8 mouse cellular contexts compared by ENCODE assay signal in the genomic region with DNA sequence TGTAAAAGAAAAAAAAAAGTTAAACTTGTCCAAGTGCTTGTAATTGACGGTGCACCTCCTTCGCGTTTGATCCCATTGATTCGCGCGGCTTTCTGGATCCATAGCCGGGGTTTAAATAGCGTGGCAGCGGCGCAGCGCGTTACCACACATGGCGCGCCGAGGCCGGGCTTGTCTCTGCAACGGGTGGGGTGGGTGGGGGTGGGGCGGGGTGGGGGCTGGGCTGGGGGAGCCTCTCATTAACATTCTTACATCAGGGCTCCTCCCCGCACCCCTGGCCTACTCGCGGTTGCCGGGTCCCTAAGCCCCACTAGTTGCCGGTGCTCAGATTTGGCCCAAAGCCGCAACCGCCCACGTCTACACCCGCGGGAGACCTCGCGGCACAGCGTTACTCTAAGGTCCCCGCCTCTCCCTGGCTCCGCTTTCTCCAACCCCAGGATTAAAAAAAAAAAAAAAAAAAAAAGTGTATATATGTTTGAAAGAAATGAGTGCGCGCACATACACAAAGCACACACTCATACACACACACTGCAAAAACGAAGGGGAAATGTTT. TPM values are rescaled to one million over a fixed set of nuclear protein-coding genes. Genes with fewer than 3 reads are reported as not detected.
A peak's percentile ranks its signal among the peaks of the same experiment; 100 is the strongest.
DNase-seq lines count a peak whose midpoint lies in the region; ATAC-seq and TF ChIP-seq lines count a peak whose summit lies in the region.

No protein-coding gene starts in this region.

- no peaks in the 10 kb centered on the region for H3K36me3 ChIP-seq in forebrain, embryonic 10.5 days (replicated peaks)
- H3K36me3 ChIP-seq in hindbrain, embryonic 11.5 days (ENCODE audit: control insufficient read depth, insufficient read depth, low read length), result no peaks in the 10 kb centered on the region
- H3K36me3 ChIP-seq in midbrain, embryonic 10.5 days, result no peaks in the 10 kb centered on the region
- H3K36me3 ChIP-seq in testis, adult 2 months (ENCODE audit: control insufficient read depth, insufficient read depth, low read length), result no peaks in the 10 kb centered on the region

- peak overlapping the region; percentile 61 for H3K4me3 ChIP-seq in forebrain, embryonic 10.5 days
- H3K4me3 ChIP-seq in hindbrain, embryonic 11.5 days (ENCODE audit: low read depth, low read length), result peak overlapping the region; percentile 50
- H3K4me3 ChIP-seq in midbrain, embryonic 10.5 days, result peak overlapping the region; percentile 63
- peak overlapping the region; percentile 69 for H3K4me3 ChIP-seq in testis, adult 2 months (ENCODE audit: control insufficient read depth, low read depth, low read length)

- DNase-seq in ovary, postnatal 14 days (ENCODE audit: low spot score), result peak; percentile 13
- DNase-seq in ovary, postnatal 10 days (ENCODE audit: low spot score), result no peak
- peak; percentile 36 for DNase-seq in forebrain, embryonic 10.5 days (ENCODE audit: extremely low spot score, low spot score)
- peak; percentile 53 for DNase-seq in hindbrain, embryonic 11.5 days (ENCODE audit: low spot score)
- peak; percentile 31 to 33 for DNase-seq in layer of hippocampus, postnatal 14 days (ENCODE audit: low spot score in 2 of 2)
- peak; percentile 59 for DNase-seq in midbrain, embryonic 10.5 days (ENCODE audit: low spot score)
- DNase-seq in left cerebral cortex, postnatal 4 days, result no peak

- peaks cover 83% of the 10 kb centered on the region for H3K27me3 ChIP-seq in forebrain, embryonic 10.5 days (ENCODE audit: poor library complexity, severe bottlenecking)
- H3K27me3 ChIP-seq in hindbrain, embryonic 11.5 days (ENCODE audit: control insufficient read depth, insufficient read depth, low read length), result peaks cover 35% of the 10 kb centered on the region
- peaks cover 81% of the 10 kb centered on the region for H3K27me3 ChIP-seq in midbrain, embryonic 10.5 days (ENCODE audit: low read depth, poor library complexity, severe bottlenecking)
- no peaks in the 10 kb centered on the region; the same call in 1 of the 2 replicates for H3K27me3 ChIP-seq in testis, adult 2 months (ENCODE audit: control insufficient read depth, insufficient read depth, low read length)

- H3K4me1 ChIP-seq in forebrain, embryonic 10.5 days, result peaks cover 52% of the 10 kb centered on the region
- H3K4me1 ChIP-seq in hindbrain, embryonic 11.5 days (replicated peaks; ENCODE audit: control insufficient read depth, insufficient read depth, low read length), result no peaks in the 10 kb centered on the region; the same call in 1 of the 2 replicates
- peaks cover 52% of the 10 kb centered on the region for H3K4me1 ChIP-seq in midbrain, embryonic 10.5 days
- H3K4me1 ChIP-seq in testis, adult 2 months (ENCODE audit: control insufficient read depth, insufficient read depth, low read length), result peaks cover 32% of the 10 kb centered on the region

- ATAC-seq in hindbrain, embryonic 11.5 days (ENCODE audit: low FRiP score), result peak; percentile 33; the same call in 1 of the 2 replicates

- no peak for TF ChIP-seq POLR2A in testis, adult 2 months (IDR thresholded peaks at IDR 0.05; ENCODE audit: control insufficient read depth, low read depth, low read length)

- no peak for TF ChIP-seq CTCF in testis, adult 2 months (IDR thresholded peaks at IDR 0.05; ENCODE audit: control insufficient read depth, insufficient read depth, insufficient replicate concordance, low read depth, low read length)

- no peak overlapping the region for H3K9ac ChIP-seq in hindbrain, embryonic 11.5 days (ENCODE audit: low read depth, low read length)

- no peak overlapping the region for H3K27ac ChIP-seq in forebrain, embryonic 10.5 days
- no peak overlapping the region for H3K27ac ChIP-seq in hindbrain, embryonic 11.5 days (ENCODE audit: low read depth, low read length)
- no peak overlapping the region for H3K27ac ChIP-seq in midbrain, embryonic 10.5 days (replicated peaks)
- no peak overlapping the region for H3K27ac ChIP-seq in testis, adult 2 months (ENCODE audit: control insufficient read depth, insufficient read depth, low read depth, low read length)

- intact Hi-C loops in left cerebral cortex, postnatal 4 days (cut with DNase I), result loop anchor here (5.0 kb wide), 2 partner anchors 154 to 314 kb away; no protein-coding TSS in a partner anchor

- under 1% methylated on average over 36 of the region's 36 CpGs for WGBS in forebrain, embryonic 10.5 days
- 1% methylated on average over 36 of the region's 36 CpGs for WGBS in hindbrain, embryonic 11.5 days
- under 1% methylated on average over 35 of the region's 36 CpGs for WGBS in midbrain, embryonic 10.5 days

- H3K9me3 ChIP-seq in forebrain, embryonic 10.5 days, result no peaks in the 10 kb centered on the region
- H3K9me3 ChIP-seq in hindbrain, embryonic 11.5 days (ENCODE audit: control insufficient read depth, low read length), result no peaks in the 10 kb centered on the region
- H3K9me3 ChIP-seq in midbrain, embryonic 10.5 days (replicated peaks), result no peaks in the 10 kb centered on the region

- H3K4me2 ChIP-seq in hindbrain, embryonic 11.5 days (replicated peaks; ENCODE audit: low read depth, low read length), result peak overlapping the region; percentile 91

RNA-seq across cellular contexts. Expression of a gene that starts 1.0 kb away (rescaled TPM):
- 2.4 and 2.6 TPM in 2 replicates for polyA plus RNA-seq in forebrain, embryonic 10.5 days (2016; fragmentation: Nextera tagmentation; extraction: Ambion mirVana)
- polyA plus RNA-seq in hindbrain, embryonic 11.5 days (2014; fragmentation: Nextera tagmentation; extraction: Ambion mirVana), result 4.2 and 5.3 TPM in 2 replicates
- 10 to 100 TPM; 17.6 to 20.3 TPM for total RNA-seq in layer of hippocampus, postnatal 14 days (2021)
- 2.4 and 3.0 TPM in 2 replicates for polyA plus RNA-seq in midbrain, embryonic 10.5 days (2016; fragmentation: Nextera tagmentation; extraction: Ambion mirVana)
- polyA plus RNA-seq in testis, adult 2 months (2012; rRNA removed), result 1.1 and 1.4 TPM in 2 replicates
- total RNA-seq in left cerebral cortex, postnatal 4 days (2021), result 10 to 100 TPM; 12.4 to 13.1 TPM

Comparison
In these comparisons a context has a peak if more than half of its experiments do, and no peak if none do; other contexts are left out.
1. DNase-seq: peak in ovary, postnatal 14 days (single experiment), forebrain, embryonic 10.5 days (single experiment), hindbrain, embryonic 11.5 days (single experiment), layer of hippocampus, postnatal 14 days (2 of 2) and midbrain, embryonic 10.5 days (single experiment); none in ovary, postnatal 10 days (single experiment) and left cerebral cortex, postnatal 4 days (single experiment).
2. Peak in every context shown above with its lines, with median percentiles within 50 percentile points of each other: H3K4me3 ChIP-seq.